Mouse (Mus musculus) hindbrain, embryonic 14.5 days (tissue): ENCODE measurements around the gene Aldh9a1. TPM values are rescaled to one million over a fixed set of nuclear protein-coding genes. Genes with fewer than 3 reads are reported as not detected.

Experiments
- ATAC-seq: fragments of 200-750 bp; cut with Nextera tagmentation; 2 replicates; pipeline ENCODE4 v1.8.0; 2017; ENCODE audit warnings: moderate number of reproducible peaks, mild to moderate bottlenecking, moderate TSS enrichment, moderate library complexity; ENCODE audit not compliant: low FRiP score
- DNase-seq: peaks from one replicate; pipeline ENCODE4 v3.0.0-alpha.2; 2015; ENCODE audit warnings: low spot score
- H3K27ac ChIP-seq: fragments of 300-500 bp; sonication (generic); 2 replicates; pipeline ENCODE4 v1.5.1; 2014; ENCODE audit warnings: mild to moderate bottlenecking, moderate library complexity
- H3K27me3 ChIP-seq: fragments of 300-500 bp; sonication (generic); 2 replicates; pipeline ENCODE4 v1.6.1; 2014; ENCODE audit warnings: mild to moderate bottlenecking, low read length, mixed read lengths; ENCODE audit not compliant: control insufficient read depth, insufficient read depth
- H3K36me3 ChIP-seq: fragments of 300-500 bp; sonication (generic); replicated peaks from 2 replicates; pipeline ENCODE4 v1.6.1; 2014; ENCODE audit not compliant: control insufficient read depth, insufficient read depth
- H3K4me1 ChIP-seq: fragments of 300-500 bp; sonication (generic); replicated peaks from 2 replicates; pipeline ENCODE4 v1.6.1; 2014; ENCODE audit warnings: antibody characterized with exemption, low read length, mixed read lengths; ENCODE audit not compliant: control insufficient read depth, insufficient read depth
- H3K4me2 ChIP-seq: fragments of 300-500 bp; sonication (generic); replicated peaks from 2 replicates; pipeline ENCODE4 v1.6.1; 2014; ENCODE audit warnings: mild to moderate bottlenecking, moderate library complexity
- H3K4me3 ChIP-seq: fragments of 300-500 bp; sonication (generic); replicated peaks from 2 replicates; pipeline ENCODE4 v1.5.1; 2014; ENCODE audit warnings: mild to moderate bottlenecking, low read length
- H3K9ac ChIP-seq: fragments of 300-500 bp; sonication (generic); 2 replicates; pipeline ENCODE4 v1.6.1; 2014
- H3K9me3 ChIP-seq: fragments of 300-500 bp; sonication (generic); 2 replicates; pipeline ENCODE4 v1.6.1; 2016; ENCODE audit warnings: low read length; ENCODE audit not compliant: control insufficient read depth
- WGBS: fragments of 180-500 bp; shearing (Covaris S2); extraction: QIAGEN DNeasy Blood & Tissue Kit; methylation state at CpG from one replicate; pipeline ENCODE4 v1.1.7; 2014; 5-methylcytosine and 5-hydroxymethylcytosine counted together
- polyA plus RNA-seq: library from polyadenylated mRNA; unstranded; fragments of >200 nt; fragmentation: Nextera tagmentation; extraction: Ambion mirVana; gene quantifications from 2 replicates; pipeline ENCODE4 v1.2.1, GENCODE M21; 2014

The Aldh9a1 gene
- polyA plus RNA-seq, 1 experiment from 2014 or later = 36.4 TPM

GRCm38 (mm10) chr1:167321691-167322090 is 28.1 kb upstream of the Aldh9a1 start:
- peaks cover 84% of the 10 kb centered on the region for H3K36me3 ChIP-seq
- ATAC-seq = no peak
- no peak overlapping the region for H3K27ac ChIP-seq
- H3K4me2 ChIP-seq = no peak overlapping the region
- no peaks in the 10 kb centered on the region for H3K4me1 ChIP-seq
- no peak overlapping the region for H3K4me3 ChIP-seq
- DNase-seq = no peak
- no peaks in the 10 kb centered on the region for H3K9me3 ChIP-seq
- 98% methylated on average over 6 of the region's 6 CpGs for WGBS
- no peak overlapping the region for H3K9ac ChIP-seq
- no peaks in the 10 kb centered on the region for H3K27me3 ChIP-seq

GRCm38 (mm10) chr1:167328776-167329175 is 21.0 kb upstream of the Aldh9a1 start:
- Histone ChIP-seq H3K4me3 (no peak overlapping the region), H3K4me2 (no peak overlapping the region), H3K27me3 (no peaks in the 10 kb centered on the region), H3K36me3 (peaks cover 73% of the 10 kb centered on the region), H3K4me1 (no peaks in the 10 kb centered on the region), H3K9ac (no peak overlapping the region), H3K27ac (no peak overlapping the region), H3K9me3 (no peaks in the 10 kb centered on the region)
- WGBS = 89% methylated on average over 6 of the region's 6 CpGs
- ATAC-seq = no peak
- DNase-seq = no peak

- 94% methylated on average over 8 of the region's 8 CpGs for WGBS
- Histone ChIP-seq H3K36me3 (peaks cover 64% of the 10 kb centered on the region), H3K4me1 (no peaks in the 10 kb centered on the region), H3K9me3 (no peaks in the 10 kb centered on the region), H3K4me2 (no peak overlapping the region), H3K27ac (no peak overlapping the region), H3K4me3 (no peak overlapping the region), H3K9ac (no peak overlapping the region), H3K27me3 (no peaks in the 10 kb centered on the region)
- ATAC-seq (no peak), DNase-seq (no peak)
Observed at GRCm38 (mm10) chr1:167331106-167331505, 18.7 kb upstream of the Aldh9a1 start.

GRCm38 (mm10) chr1:167336398-167336797 is 13.4 kb upstream of the Aldh9a1 start:
- Histone ChIP-seq H3K27ac (no peak overlapping the region), H3K4me3 (no peak overlapping the region), H3K27me3 (peaks cover 4% of the 10 kb centered on the region), H3K9me3 (no peaks in the 10 kb centered on the region), H3K4me1 (0 out of 2 replicates have a peak, but pooled peaks cover 4% of the 10 kb centered on the region), H3K4me2 (no peak overlapping the region), H3K9ac (no peak overlapping the region), H3K36me3 (peaks cover 26% of the 10 kb centered on the region)
- DNase-seq (no peak), ATAC-seq (no peak)
- 91% methylated on average over 3 of the region's 3 CpGs for WGBS

GRCm38 (mm10) chr1:167337463-167338095 is 12.2 kb upstream of the Aldh9a1 start:
- Histone ChIP-seq H3K9me3 (no peaks in the 10 kb centered on the region), H3K36me3 (peaks cover 15% of the 10 kb centered on the region), H3K4me3 (no peak overlapping the region), H3K4me1 (0 out of 2 replicates have a peak, but pooled peaks cover 4% of the 10 kb centered on the region), H3K4me2 (no peak overlapping the region), H3K9ac (no peak overlapping the region), H3K27me3 (peaks cover 4% of the 10 kb centered on the region), H3K27ac (no peak overlapping the region)
- 21% methylated on average over 12 of the region's 12 CpGs for WGBS
- ATAC-seq (no peak), DNase-seq (peak; percentile 94)

GRCm38 (mm10) chr1:167339177-167339781 is 10.5 kb upstream of the Aldh9a1 start:
- 75% methylated on average over 7 of the region's 9 CpGs for WGBS
- H3K36me3 ChIP-seq = no peaks in the 10 kb centered on the region
- H3K4me2 ChIP-seq = no peak overlapping the region
- no peak overlapping the region for H3K9ac ChIP-seq
- H3K4me3 ChIP-seq = no peak overlapping the region
- H3K4me1 ChIP-seq = 0 out of 2 replicates have a peak, but pooled peaks cover 4% of the 10 kb centered on the region
- no peaks in the 10 kb centered on the region for H3K9me3 ChIP-seq
- ATAC-seq (peak; percentile 32; the same call in 1 of the 2 replicates), DNase-seq (peak; percentile 30)
- H3K27ac ChIP-seq = no peak overlapping the region
- H3K27me3 ChIP-seq = peaks cover 4% of the 10 kb centered on the region

- H3K4me2 ChIP-seq = peak overlapping the region; percentile 82
- peak overlapping the region; percentile 39 for H3K4me3 ChIP-seq
- no peaks in the 10 kb centered on the region for H3K9me3 ChIP-seq
- WGBS = 2% methylated on average over 47 of the region's 47 CpGs
- DNase-seq (no peak), ATAC-seq (peak; percentile 43)
- peak overlapping the region; percentile 51 for H3K9ac ChIP-seq
- no peaks in the 10 kb centered on the region for H3K36me3 ChIP-seq
- H3K4me1 ChIP-seq = 0 out of 2 replicates have a peak, but pooled peaks cover 4% of the 10 kb centered on the region
- H3K27ac ChIP-seq = no peak overlapping the region
- H3K27me3 ChIP-seq = peaks cover 4% of the 10 kb centered on the region
Observed at GRCm38 (mm10) chr1:167340111-167340787, 9.5 kb upstream of the Aldh9a1 start.

- H3K27me3 ChIP-seq = peaks cover 4% of the 10 kb centered on the region
- WGBS = 95% methylated on average over 3 of the region's 3 CpGs
- H3K4me3 ChIP-seq = no peak overlapping the region
- no peaks in the 10 kb centered on the region for H3K9me3 ChIP-seq
- no peak for ATAC-seq
- H3K27ac ChIP-seq = no peak overlapping the region
- DNase-seq = no peak
- no peaks in the 10 kb centered on the region for H3K36me3 ChIP-seq
- no peak overlapping the region for H3K4me2 ChIP-seq
- 0 out of 2 replicates have a peak, but pooled peaks cover 4% of the 10 kb centered on the region for H3K4me1 ChIP-seq
- no peak overlapping the region for H3K9ac ChIP-seq
Observed at GRCm38 (mm10) chr1:167340910-167341528, 8.8 kb upstream of the Aldh9a1 start.

GRCm38 (mm10) chr1:167342831-167343230 is 7.0 kb upstream of the Aldh9a1 start:
- Histone ChIP-seq H3K9me3 (no peaks in the 10 kb centered on the region), H3K27me3 (peaks cover 4% of the 10 kb centered on the region), H3K4me1 (0 out of 2 replicates have a peak, but pooled peaks cover 4% of the 10 kb centered on the region), H3K27ac (no peak overlapping the region), H3K36me3 (no peaks in the 10 kb centered on the region), H3K9ac (no peak overlapping the region), H3K4me2 (no peak overlapping the region), H3K4me3 (no peak overlapping the region)
- DNase-seq (no peak), ATAC-seq (no peak)
- 88% methylated on average over 10 of the region's 10 CpGs for WGBS
